Mouse (Mus musculus): ENCODE data around the gene Dusp14. TPM values are rescaled to one million over a fixed set of nuclear protein-coding genes. Genes with fewer than 3 reads are reported as not detected.

Gene Dusp14
- polyA plus RNA-seq, 1 experiment from 2014 or later, result 11.8 TPM

- 88% methylated on average over 4 of the region's 4 CpGs for WGBS
- no peaks in the 10 kb centered on the region for H3K27me3 ChIP-seq
- H3K36me3 ChIP-seq, result peaks cover 37% of the 10 kb centered on the region
- no peak overlapping the region for H3K4me2 ChIP-seq (replicated peaks)
- ATAC-seq (ENCODE audit: low FRiP score), result no peak
- no peak overlapping the region for H3K4me3 ChIP-seq
- H3K4me1 ChIP-seq, result no peaks in the 10 kb centered on the region
- H3K27ac ChIP-seq, result no peak overlapping the region
- H3K9ac ChIP-seq, result no peak overlapping the region
- no peaks in the 10 kb centered on the region for H3K9me3 ChIP-seq (replicated peaks)
Observed at GRCm38 (mm10) chr11:84079887-84080286, 10.8 kb upstream of the Dusp14 start.

DNA sequence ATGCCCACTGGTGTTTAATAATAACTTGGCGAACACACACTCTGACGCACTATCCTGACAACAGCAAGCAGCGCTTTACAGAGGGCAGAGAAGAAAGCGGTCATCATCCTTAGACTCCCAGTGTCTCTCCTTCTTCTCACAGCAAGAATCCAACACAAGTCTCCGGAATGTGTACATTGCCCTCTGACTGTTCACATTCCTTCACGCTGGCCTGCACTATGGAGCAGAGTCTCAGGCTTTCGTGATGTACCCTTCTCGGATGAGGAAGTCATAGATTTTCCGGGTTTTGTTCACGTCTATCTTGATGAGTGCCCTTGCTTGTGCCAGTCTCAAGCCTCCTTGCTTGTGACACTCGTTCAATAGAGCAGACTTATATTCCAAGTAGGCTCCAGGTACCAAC lies 10.3 kb upstream of the Dusp14 start:
- no peak for ATAC-seq (ENCODE audit: low FRiP score)
- H3K4me2 ChIP-seq (replicated peaks), result no peak overlapping the region
- 91% methylated on average over 11 of the region's 11 CpGs for WGBS

GRCm38 (mm10) chr11:84078601-84079000 lies 9.5 kb upstream of the Dusp14 start:
- Histone ChIP-seq H3K36me3 (peaks cover 37% of the 10 kb centered on the region), H3K4me2 (replicated peaks) (no peak overlapping the region), H3K4me1 (no peaks in the 10 kb centered on the region), H3K4me3 (no peak overlapping the region), H3K9me3 (replicated peaks) (no peaks in the 10 kb centered on the region), H3K9ac (no peak overlapping the region), H3K27ac (no peak overlapping the region), H3K27me3 (no peaks in the 10 kb centered on the region)
- ATAC-seq (ENCODE audit: low FRiP score), result no peak
- 90% methylated on average over 9 of the region's 9 CpGs for whole genome bisulfite sequencing

More for the DNA sequence above, 10.3 kb upstream of the Dusp14 start:
- Histone ChIP-seq H3K36me3 (peaks cover 37% of the 10 kb centered on the region), H3K27me3 (no peaks in the 10 kb centered on the region), H3K27ac (no peak overlapping the region), H3K9me3 (replicated peaks) (no peaks in the 10 kb centered on the region), H3K4me1 (no peaks in the 10 kb centered on the region), H3K9ac (no peak overlapping the region), H3K4me3 (no peak overlapping the region)

DNA sequence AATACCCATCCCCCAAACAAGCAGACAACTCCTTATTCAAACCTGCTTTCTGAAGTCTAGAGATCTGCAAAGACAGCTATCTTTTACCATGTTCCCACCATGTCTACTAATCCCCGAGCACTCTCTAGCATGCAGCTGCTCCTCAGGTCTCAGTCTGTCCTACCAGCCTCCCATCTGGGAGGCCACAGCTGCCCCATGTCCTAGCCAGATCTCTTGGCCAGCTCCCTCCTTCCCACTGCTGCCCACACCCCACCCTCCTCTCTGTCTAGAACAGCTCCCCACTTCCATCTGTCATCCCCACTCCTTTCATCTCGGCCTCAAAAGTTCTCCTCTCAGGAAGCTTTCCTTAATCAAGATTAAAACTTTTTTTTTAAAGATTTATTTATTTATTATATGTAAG lies 7.9 kb upstream of the Dusp14 start:
- no peak for ATAC-seq (ENCODE audit: low FRiP score)
- H3K9me3 ChIP-seq (replicated peaks), result no peaks in the 10 kb centered on the region
- WGBS, result 91% methylated on average over 2 of the region's 2 CpGs
- peaks cover 29% of the 10 kb centered on the region for H3K36me3 ChIP-seq
- H3K4me2 ChIP-seq (replicated peaks), result no peak overlapping the region
- H3K4me1 ChIP-seq, result no peaks in the 10 kb centered on the region; the same call in 1 of the 2 replicates
- no peaks in the 10 kb centered on the region for H3K27me3 ChIP-seq
- H3K27ac ChIP-seq, result no peak overlapping the region
- H3K4me3 ChIP-seq, result no peak overlapping the region
- H3K9ac ChIP-seq, result no peak overlapping the region

- peaks cover 10% of the 10 kb centered on the region for H3K36me3 ChIP-seq
- H3K27ac ChIP-seq, result no peak overlapping the region
- no peak overlapping the region for H3K4me2 ChIP-seq (replicated peaks)
- no peak overlapping the region for H3K9ac ChIP-seq
- H3K4me3 ChIP-seq, result no peak overlapping the region
- 82% methylated on average over 7 of the region's 7 CpGs for WGBS
- H3K9me3 ChIP-seq (replicated peaks), result no peaks in the 10 kb centered on the region
- no peaks in the 10 kb centered on the region; the same call in 1 of the 2 replicates for H3K4me1 ChIP-seq
- H3K27me3 ChIP-seq, result peaks cover 20% of the 10 kb centered on the region
- no peak for ATAC-seq (ENCODE audit: low FRiP score)
Observed at GRCm38 (mm10) chr11:84073816-84074764, 5.0 kb upstream of the Dusp14 start.

GRCm38 (mm10) chr11:84072904-84073651 lies 4.0 kb upstream of the Dusp14 start:
- no peaks in the 10 kb centered on the region for H3K9me3 ChIP-seq (replicated peaks)
- H3K27ac ChIP-seq, result no peak overlapping the region
- H3K9ac ChIP-seq, result no peak overlapping the region
- peaks cover 2% of the 10 kb centered on the region; the same call in 1 of the 2 replicates for H3K4me1 ChIP-seq
- H3K27me3 ChIP-seq, result peaks cover 29% of the 10 kb centered on the region
- ATAC-seq (ENCODE audit: low FRiP score), result no peak
- no peak overlapping the region for H3K4me3 ChIP-seq
- no peaks in the 10 kb centered on the region for H3K36me3 ChIP-seq
- H3K4me2 ChIP-seq (replicated peaks), result no peak overlapping the region
- 57% methylated on average over 9 of the region's 9 CpGs for WGBS

DNA sequence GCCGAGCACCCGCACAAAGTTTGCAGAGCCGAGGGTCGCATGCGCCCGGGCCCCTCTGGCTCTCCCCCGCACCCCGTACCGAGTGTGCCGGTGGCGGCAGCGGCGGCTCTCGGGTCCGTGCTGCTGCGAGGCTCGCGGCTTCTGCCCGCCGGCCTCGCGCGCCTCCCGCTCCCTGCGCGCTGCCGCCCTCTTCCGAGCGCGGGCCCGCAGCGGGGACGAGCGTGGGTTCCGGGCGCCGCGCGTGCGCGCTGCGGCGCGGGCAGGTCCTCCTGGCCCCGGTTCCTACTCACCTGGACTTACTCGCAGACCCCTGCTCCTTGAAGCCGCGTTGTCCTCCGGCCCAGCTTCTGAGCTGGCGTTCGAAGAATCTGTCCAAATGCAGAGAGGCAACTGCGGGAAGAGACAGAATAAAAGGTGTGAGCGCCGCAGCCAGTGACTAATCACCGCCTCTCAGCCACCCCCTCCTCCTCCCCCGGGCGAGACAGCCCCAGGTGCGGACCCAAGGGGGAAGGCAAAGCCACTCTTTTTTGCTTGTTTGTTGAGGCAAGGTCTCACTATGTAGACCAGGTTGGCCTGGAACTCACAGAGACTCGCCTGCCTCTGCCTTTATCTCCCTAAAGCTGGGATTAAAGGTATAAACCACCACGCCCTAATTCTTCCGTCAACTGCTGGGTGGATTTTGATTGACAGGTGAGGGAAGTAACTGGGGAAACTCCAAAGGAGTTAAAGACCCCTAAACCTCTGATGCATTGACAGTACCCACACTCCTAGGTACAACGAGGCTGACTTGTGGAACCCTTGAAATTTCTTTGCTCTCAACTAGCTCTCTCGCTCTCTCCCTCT lies 649 bp downstream of the Dusp14 start:
- Histone ChIP-seq H3K9me3 (replicated peaks) (no peaks in the 10 kb centered on the region), H3K36me3 (no peaks in the 10 kb centered on the region), H3K27ac (no peak overlapping the region), H3K27me3 (peaks cover 52% of the 10 kb centered on the region), H3K4me1 (peaks cover 16% of the 10 kb centered on the region), H3K4me3 (peak overlapping the region; percentile 73), H3K9ac (peak overlapping the region; percentile 80), H3K4me2 (replicated peaks) (peak overlapping the region; percentile 92)
- peak; percentile 54 for ATAC-seq (ENCODE audit: low FRiP score)
- WGBS, result 3% methylated on average over 60 of the region's 63 CpGs

- peak overlapping the region; percentile 73 for H3K4me3 ChIP-seq
- whole genome bisulfite sequencing, result 3% methylated on average over 21 of the region's 21 CpGs
- H3K9ac ChIP-seq, result peak overlapping the region; percentile 80
- no peaks in the 10 kb centered on the region for H3K36me3 ChIP-seq
- H3K27me3 ChIP-seq, result peaks cover 52% of the 10 kb centered on the region
- peak; percentile 19; the same call in 1 of the 2 replicates for ATAC-seq (ENCODE audit: low FRiP score)
- no peak overlapping the region for H3K27ac ChIP-seq
- peaks cover 16% of the 10 kb centered on the region for H3K4me1 ChIP-seq
- H3K9me3 ChIP-seq (replicated peaks), result no peaks in the 10 kb centered on the region
- peak overlapping the region; percentile 92 for H3K4me2 ChIP-seq (replicated peaks)
Observed at GRCm38 (mm10) chr11:84067720-84068190, 1.3 kb downstream of the Dusp14 start.

DNA sequence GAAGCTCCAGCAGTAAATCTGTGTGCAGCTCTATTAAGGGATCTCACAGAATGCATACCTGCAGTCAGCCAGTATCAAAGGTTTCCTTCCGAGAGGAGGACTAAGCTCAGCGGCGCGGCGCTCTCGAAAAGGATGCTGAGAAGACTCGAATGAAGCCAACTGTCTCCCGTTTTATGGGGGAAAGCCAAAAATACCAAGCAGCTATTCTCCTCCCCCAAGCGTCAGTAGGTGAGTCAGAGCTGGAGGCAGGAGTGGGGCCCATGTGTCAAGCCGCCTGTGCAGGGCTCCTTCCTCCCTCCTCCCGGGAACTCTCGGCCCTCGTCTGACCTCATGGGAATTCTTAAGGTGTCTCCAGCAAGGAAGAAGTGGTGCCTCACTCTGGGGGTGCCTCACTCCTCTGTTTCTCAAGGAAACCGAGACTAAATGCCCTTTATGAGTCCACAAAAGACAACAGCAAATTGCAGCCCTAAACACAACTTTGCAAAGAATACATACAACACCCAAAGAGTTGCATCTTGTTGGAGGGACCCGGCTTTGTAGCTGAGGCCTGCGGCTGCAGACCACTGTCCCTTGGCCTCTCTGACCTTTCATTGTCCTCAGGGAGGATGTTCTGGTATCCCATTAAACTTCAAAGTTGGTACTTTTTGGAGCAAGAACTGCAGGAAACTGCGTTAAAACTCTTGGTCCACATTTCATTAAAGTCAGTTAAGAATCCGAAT lies 2.0 kb downstream of the Dusp14 start:
- Histone ChIP-seq H3K4me3 (peak overlapping the region; percentile 73), H3K27ac (no peak overlapping the region), H3K36me3 (no peaks in the 10 kb centered on the region), H3K9ac (0 out of 2 replicates have a peak overlapping the region, but pooled peaks have one; percentile 27), H3K9me3 (replicated peaks) (no peaks in the 10 kb centered on the region), H3K27me3 (peaks cover 52% of the 10 kb centered on the region), H3K4me1 (peaks cover 16% of the 10 kb centered on the region), H3K4me2 (replicated peaks) (peak overlapping the region; percentile 92)
- 6% methylated on average over 18 of the region's 18 CpGs for WGBS
- no peak for ATAC-seq (ENCODE audit: low FRiP score)

- H3K4me3 ChIP-seq, result no peak overlapping the region
Observed at GRCm38 (mm10) chr11:84066071-84066481, 3.0 kb downstream of the Dusp14 start.

DNA sequence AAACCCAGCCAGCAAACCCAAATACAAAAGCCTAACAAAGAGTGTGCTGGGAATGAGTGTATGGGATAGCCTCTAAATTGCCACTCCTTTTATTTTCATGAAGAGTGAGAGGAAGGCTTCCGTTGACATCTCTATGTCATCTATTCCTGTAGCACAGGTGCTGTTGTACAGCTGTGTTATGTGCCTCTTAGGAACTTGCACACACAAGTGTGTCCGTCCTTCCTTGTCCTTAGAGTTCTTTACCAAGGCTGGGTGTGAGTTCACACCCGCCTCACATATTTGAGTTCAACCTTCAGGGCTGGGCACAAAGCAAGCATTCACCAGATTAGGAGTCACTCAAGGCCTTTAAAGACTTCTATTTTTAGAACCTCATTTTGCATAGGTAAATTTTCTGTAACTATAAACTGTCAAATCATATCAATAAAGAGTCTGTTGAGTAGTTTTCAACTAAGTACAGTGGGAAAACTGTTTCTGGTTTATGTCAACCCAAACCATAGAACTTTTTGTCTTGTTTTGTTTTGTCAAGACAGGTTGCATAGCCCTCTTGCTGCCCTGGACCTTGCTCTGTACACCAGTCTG lies 5.3 kb downstream of the Dusp14 start:
- no peak overlapping the region for H3K9ac ChIP-seq
- no peak for ATAC-seq (ENCODE audit: low FRiP score)
- no peaks in the 10 kb centered on the region for H3K9me3 ChIP-seq (replicated peaks)
- H3K36me3 ChIP-seq, result no peaks in the 10 kb centered on the region
- 86% methylated on average over 3 of the region's 3 CpGs for WGBS
- H3K4me2 ChIP-seq (replicated peaks), result no peak overlapping the region
- no peak overlapping the region for H3K27ac ChIP-seq
- no peak overlapping the region for H3K4me3 ChIP-seq
- H3K27me3 ChIP-seq, result peaks cover 28% of the 10 kb centered on the region
- H3K4me1 ChIP-seq, result peaks cover 16% of the 10 kb centered on the region

More at GRCm38 (mm10) chr11:84066071-84066481, 3.0 kb downstream of the Dusp14 start:
- peaks cover 16% of the 10 kb centered on the region for H3K4me1 ChIP-seq
- no peak overlapping the region for H3K27ac ChIP-seq
- ATAC-seq (ENCODE audit: low FRiP score), result no peak
- H3K36me3 ChIP-seq, result no peaks in the 10 kb centered on the region
- 6% methylated on average over 11 of the region's 11 CpGs for WGBS
- H3K9ac ChIP-seq, result no peak overlapping the region
- H3K9me3 ChIP-seq (replicated peaks), result no peaks in the 10 kb centered on the region
- peaks cover 49% of the 10 kb centered on the region for H3K27me3 ChIP-seq
- peak overlapping the region; percentile 92 for H3K4me2 ChIP-seq (replicated peaks)

All from hindbrain, embryonic 12.5 days (tissue).